Mouse (Mus musculus) G1E (cell line): Measurements from ENCODE around the gene Cdkal1. TPM values are rescaled to one million over a fixed set of nuclear protein-coding genes. Genes with fewer than 3 reads are reported as not detected.

Source experiments
- ATAC-seq: 2 replicates; pipeline ENCODE4 v1.8.0; 2016; ENCODE audit warnings: mild to moderate bottlenecking; ENCODE audit not compliant: insufficient number of reproducible peaks, poor library complexity, low FRiP score, severe bottlenecking; ENCODE audit errors: extremely low read depth
- DNase-seq: peaks from one replicate; pipeline ENCODE4 v3.0.0; 2012; ENCODE audit warnings: low spot score
- H3K27me3 ChIP-seq: 2 replicates; pipeline ENCODE4 v1.6.1; 2012; ENCODE audit warnings: mild to moderate bottlenecking, low read length, inconsistent platforms; ENCODE audit not compliant: insufficient read depth
- H3K36me3 ChIP-seq: replicated peaks from 2 replicates; pipeline ENCODE3; 2012; ENCODE audit warnings: mild to moderate bottlenecking, inconsistent platforms
- H3K4me1 ChIP-seq: 2 replicates; pipeline ENCODE4 v1.6.1; 2012; ENCODE audit warnings: low read depth, low read length, inconsistent platforms, mixed read lengths; ENCODE audit not compliant: insufficient read depth
- H3K4me3 ChIP-seq: 2 replicates; pipeline ENCODE4 v1.5.1; 2012; ENCODE audit warnings: low read depth, mild to moderate bottlenecking, inconsistent platforms, low read length, moderate library complexity, mixed read lengths
- H3K9me3 ChIP-seq: replicated peaks from 2 replicates; pipeline ENCODE4 v1.6.1; 2012; ENCODE audit warnings: inconsistent platforms
- CTCF ChIP-seq: IDR thresholded peaks from 2 replicates; pipeline ENCODE4 v1.5.1; 2012; ENCODE audit warnings: low read depth, low read length, inconsistent platforms, mixed read lengths
- GATA1 ChIP-seq: IDR thresholded peaks from 2 replicates; pipeline ENCODE4 v1.6.1; 2012; ENCODE audit warnings: borderline replicate concordance, low read length, inconsistent platforms, mixed read lengths
- GATA2 ChIP-seq: IDR thresholded peaks from 2 replicates; pipeline ENCODE4 v1.6.1; 2012; ENCODE audit warnings: low read depth, low read length, inconsistent platforms, borderline replicate concordance
- POLR2AphosphoS5 ChIP-seq: IDR thresholded peaks from 2 replicates; pipeline ENCODE4 v1.6.1; 2012; ENCODE audit warnings: low read depth, low read length, inconsistent platforms; ENCODE audit not compliant: insufficient replicate concordance
- TAL1 ChIP-seq: conservative IDR thresholded peaks from 2 replicates; pipeline ENCODE4 v1.6.1; 2012; ENCODE audit warnings: low read depth, low read length, inconsistent platforms, mixed read lengths
- polyA plus RNA-seq: library from polyadenylated mRNA; stranded (reverse); fragments of >175 nt; gene quantifications from 2 replicates; pipeline ENCODE4 v1.2.3, GENCODE M21; 2012
- total RNA-seq, 2 experiments: library from RNA; stranded (forward) in 1 of 2; stranded (reverse) in 1 of 2; fragments of 200-1000 nt in 1 of 2; fragments of >200 nt in 1 of 2; fragmentation: Nextera tagmentation in 1 of 2; gene quantifications; 2 replicates each; pipeline ENCODE4 v1.2.3; 2014 to 2017

Cdkal1 gene
- total and polyA plus RNA-seq, 3 experiments, result 0.98 to 53.9 (median 35.6) TPM

- no peak for ATAC-seq
- no peak for TF ChIP-seq TAL1
- no peaks in the 10 kb centered on the region for H3K27me3 ChIP-seq
Observed at GRCm38 (mm10) chr13:29234442-29234841, 621.0 kb downstream of the Cdkal1 start.

DNA sequence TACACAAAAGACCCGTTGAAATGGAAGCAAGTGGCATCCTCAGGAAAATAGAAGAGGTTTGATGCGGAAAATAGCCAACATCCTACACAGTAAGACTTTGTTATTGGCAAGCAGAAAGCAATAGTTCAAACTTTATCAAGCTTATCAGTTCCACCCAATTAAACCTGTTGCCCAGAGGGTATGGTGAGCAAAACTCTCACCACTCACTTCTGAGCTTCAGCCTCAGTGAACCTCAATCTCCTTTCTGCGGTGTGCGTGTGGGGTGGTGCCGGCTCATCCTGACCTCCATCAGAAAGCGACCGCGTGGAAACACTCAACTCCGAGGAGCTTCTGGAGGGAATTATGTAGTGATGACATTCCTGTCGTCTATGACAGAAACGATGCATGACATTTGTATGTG, 621.5 kb downstream of the Cdkal1 start:
- no peak overlapping the region for H3K4me3 ChIP-seq
- no peaks in the 10 kb centered on the region for H3K36me3 ChIP-seq
- H3K9me3 ChIP-seq, result no peaks in the 10 kb centered on the region
- H3K27me3 ChIP-seq, result no peaks in the 10 kb centered on the region
- no peak for DNase-seq
- no peaks in the 10 kb centered on the region for H3K4me1 ChIP-seq
- TF ChIP-seq GATA2 (no peak), POLR2AphosphoS5 (no peak), TAL1 (no peak), CTCF (no peak), GATA1 (no peak)
- no peak for ATAC-seq

More at GRCm38 (mm10) chr13:29234442-29234841, 621.0 kb downstream of the Cdkal1 start:
- Histone ChIP-seq H3K4me3 (no peak overlapping the region), H3K36me3 (no peaks in the 10 kb centered on the region), H3K9me3 (no peaks in the 10 kb centered on the region), H3K4me1 (no peaks in the 10 kb centered on the region)
- DNase-seq, result no peak

GRCm38 (mm10) chr13:29232681-29233080, 622.8 kb downstream of the Cdkal1 start:
- ATAC-seq (no peak), DNase-seq (no peak)

GRCm38 (mm10) chr13:29224815-29225214, 630.7 kb downstream of the Cdkal1 start:
- Histone ChIP-seq H3K4me3 (no peak overlapping the region), H3K4me1 (no peaks in the 10 kb centered on the region), H3K9me3 (no peaks in the 10 kb centered on the region), H3K27me3 (peaks cover 7% of the 10 kb centered on the region), H3K36me3 (no peaks in the 10 kb centered on the region)
- TF ChIP-seq GATA2, result no peak
- no peak for TF ChIP-seq GATA1
- DNase-seq, result no peak
- ATAC-seq, result no peak

More at GRCm38 (mm10) chr13:29232681-29233080, 622.8 kb downstream of the Cdkal1 start:
- no peak overlapping the region for H3K4me3 ChIP-seq
- H3K4me1 ChIP-seq, result no peaks in the 10 kb centered on the region
- H3K36me3 ChIP-seq, result no peaks in the 10 kb centered on the region
- no peaks in the 10 kb centered on the region for H3K27me3 ChIP-seq
- no peaks in the 10 kb centered on the region for H3K9me3 ChIP-seq
- TF ChIP-seq TAL1 (no peak), CTCF (no peak), GATA1 (no peak), POLR2AphosphoS5 (no peak), GATA2 (no peak)

- DNase-seq, result no peak
Observed at GRCm38 (mm10) chr13:29222261-29222838, 633.1 kb downstream of the Cdkal1 start.

DNA sequence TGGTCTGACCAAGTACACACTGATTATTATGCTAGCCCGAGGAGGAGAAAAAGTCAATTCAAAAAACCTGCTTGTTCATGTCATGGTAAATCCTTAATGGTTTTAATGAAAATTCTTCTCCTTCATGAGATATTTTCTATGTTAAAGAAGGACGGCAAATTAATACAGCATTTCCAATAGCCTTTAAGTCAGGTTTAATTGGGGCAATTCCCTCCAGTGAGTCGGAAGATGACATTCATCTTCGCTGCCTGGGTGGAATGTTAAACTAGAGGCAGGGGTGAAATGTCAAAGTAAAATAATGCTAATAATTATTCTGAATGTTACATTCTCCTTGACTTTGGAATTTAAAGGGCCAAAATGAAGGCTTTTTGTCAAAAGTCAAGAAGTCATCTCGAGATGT, 633.8 kb downstream of the Cdkal1 start:
- Histone ChIP-seq H3K9me3 (no peaks in the 10 kb centered on the region), H3K4me3 (no peak overlapping the region), H3K4me1 (no peaks in the 10 kb centered on the region), H3K36me3 (no peaks in the 10 kb centered on the region), H3K27me3 (peaks cover 10% of the 10 kb centered on the region)
- TF ChIP-seq TAL1, result no peak
- ATAC-seq (no peak), DNase-seq (no peak)

More at GRCm38 (mm10) chr13:29222261-29222838, 633.1 kb downstream of the Cdkal1 start:
- ATAC-seq, result no peak
- Histone ChIP-seq H3K9me3 (no peaks in the 10 kb centered on the region), H3K4me1 (no peaks in the 10 kb centered on the region), H3K36me3 (no peaks in the 10 kb centered on the region), H3K4me3 (no peak overlapping the region), H3K27me3 (peaks cover 10% of the 10 kb centered on the region)
- TF ChIP-seq TAL1 (no peak), POLR2AphosphoS5 (no peak), CTCF (no peak), GATA2 (no peak), GATA1 (no peak)

- DNase-seq (no peak), ATAC-seq (no peak)
- Histone ChIP-seq H3K27me3 (peaks cover 16% of the 10 kb centered on the region), H3K9me3 (no peaks in the 10 kb centered on the region), H3K4me3 (no peak overlapping the region), H3K36me3 (no peaks in the 10 kb centered on the region), H3K4me1 (no peaks in the 10 kb centered on the region)
- TF ChIP-seq TAL1, result no peak
Observed at GRCm38 (mm10) chr13:29218594-29219230, 636.8 kb downstream of the Cdkal1 start.
